Mouse (Mus musculus): ENCODE results near the gene Ndufaf2. TPM values are rescaled to one million over a fixed set of nuclear protein-coding genes. Genes with fewer than 3 reads are reported as not detected.

The Ndufaf2 gene
- total and polyA plus RNA-seq, 3 experiments: 37.1 to 117 (median 51.2) TPM

DNA sequence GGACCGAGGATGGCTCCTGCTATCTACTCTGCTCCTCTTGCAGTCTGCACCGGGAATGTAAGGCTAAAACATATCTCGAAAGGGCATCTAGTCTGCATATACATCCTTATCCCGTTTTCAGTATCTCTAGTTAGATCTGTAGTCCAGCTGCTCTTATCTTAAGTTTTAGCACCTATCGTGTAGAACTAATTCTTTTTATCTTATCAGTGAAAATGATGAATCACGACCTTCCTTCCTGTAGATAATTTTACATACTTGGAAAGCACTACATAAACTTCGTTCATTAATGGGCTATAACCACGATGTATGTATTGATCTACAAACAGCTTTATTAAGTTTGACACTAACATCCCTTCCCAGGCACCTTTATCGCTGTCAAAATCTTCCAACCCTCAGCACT is 118.5 kb downstream of the Ndufaf2 start:
- Histone ChIP-seq H3K27me3 (replicated peaks) (no peaks in the 10 kb centered on the region), H3K79me2 (replicated peaks; ENCODE audit: control insufficient read depth, extremely low read depth, insufficient read depth, poor library complexity, severe bottlenecking) (peaks cover 16% of the 10 kb centered on the region), H3K4me1 (ENCODE audit: control insufficient read depth in 1 of 2, insufficient read depth in 2 of 2) (peaks cover 0 to 25% of the 10 kb centered on the region in 2 experiments; a peak in 2 of 4 replicates), H3K27ac (ENCODE audit: insufficient read depth, low read depth) (no peak overlapping the region), H3K9me3 (replicated peaks; ENCODE audit: low read length) (no peaks in the 10 kb centered on the region), H3K4me3 (replicated peaks in 1 of 3; ENCODE audit: low read depth in 2 of 3, low read length in 2 of 3, poor library complexity in 1 of 3) (no peak overlapping the region), H3K4me2 (ENCODE audit: insufficient read depth, low read depth, poor library complexity, severe bottlenecking) (no peak overlapping the region), H3K9ac (ENCODE audit: insufficient read depth, low read depth) (no peak overlapping the region), H3K36me3 (replicated peaks in 1 of 2; ENCODE audit: control insufficient read depth in 1 of 2, insufficient read depth in 1 of 2, low read length in 1 of 2) (peaks cover 0 to 6% of the 10 kb centered on the region in 2 experiments)
- dilution Hi-C loops (cut with MboI; ENCODE audit: extremely low pct_ligation_motif_present, extremely low pct_unique_long_range_greater_than_20kb, low sequenced_read_pairs) (no loop called here), in situ Hi-C loops (cut with MboI; ENCODE audit: low pct_ligation_motif_present, low pct_unique_long_range_greater_than_20kb, low sequenced_read_pairs) (loop anchor here (5.0 to 10.0 kb wide), 2 partner anchors 148 to 575 kb away; no protein-coding TSS in a partner anchor)
- no peak for DNase-seq (ENCODE audit: extremely low read depth)
- no peak for TF ChIP-seq ELF1 (IDR thresholded peaks at IDR 0.05; ENCODE audit: low read depth, low read length)
- no peak for TF ChIP-seq MAX (IDR thresholded peaks at IDR 0.05; ENCODE audit: low read length)
- no peak for TF ChIP-seq USF2 (conservative IDR thresholded peaks at IDR 0.05; ENCODE audit: low read depth, low read length)
- TF ChIP-seq PAX5 (IDR thresholded peaks at IDR 0.05; ENCODE audit: low read length): no peak
- no peak for TF ChIP-seq BHLHE40 (IDR thresholded peaks at IDR 0.05; ENCODE audit: low read depth, low read length)
- no peak for TF ChIP-seq CHD2 (IDR thresholded peaks at IDR 0.05; ENCODE audit: low read length)
- TF ChIP-seq IRF4 (IDR thresholded peaks at IDR 0.05; ENCODE audit: low read depth, low read length): no peak
- TF ChIP-seq POLR2AphosphoS2 (IDR thresholded peaks at IDR 0.05; ENCODE audit: low read depth, low read length): no peak
- TF ChIP-seq HCFC1 (IDR thresholded peaks at IDR 0.05; ENCODE audit: low read depth, low read length): no peak
- no peak for TF ChIP-seq MAFK (IDR thresholded peaks at IDR 0.05; ENCODE audit: insufficient replicate concordance, low read length)
- no peak for TF ChIP-seq MAZ (IDR thresholded peaks at IDR 0.05; ENCODE audit: low read depth, low read length)
- TF ChIP-seq KAT2A (IDR thresholded peaks at IDR 0.05; ENCODE audit: insufficient replicate concordance, low read length): no peak
- no peak for TF ChIP-seq ZNF384 (IDR thresholded peaks at IDR 0.05; ENCODE audit: low read depth, low read length)
- TF ChIP-seq SIN3A (IDR thresholded peaks at IDR 0.05; ENCODE audit: low read length): no peak
- TF ChIP-seq ZMIZ1 (IDR thresholded peaks at IDR 0.05; ENCODE audit: low read depth, low read length): no peak
- no peak for TF ChIP-seq CHD1 (IDR thresholded peaks at IDR 0.05; ENCODE audit: low read depth, low read length)
- no peak for TF ChIP-seq GABPA (IDR thresholded peaks at IDR 0.05; ENCODE audit: insufficient replicate concordance, low read depth, low read length)
- no peak for TF ChIP-seq NELFE (IDR thresholded peaks at IDR 0.05; ENCODE audit: low read depth, low read length)
- no peak for TF ChIP-seq TBP (conservative IDR thresholded peaks at IDR 0.05; ENCODE audit: low read depth, low read length)
- no peak for TF ChIP-seq RAD21 (IDR thresholded peaks at IDR 0.05; ENCODE audit: low read depth, low read length)

DNA sequence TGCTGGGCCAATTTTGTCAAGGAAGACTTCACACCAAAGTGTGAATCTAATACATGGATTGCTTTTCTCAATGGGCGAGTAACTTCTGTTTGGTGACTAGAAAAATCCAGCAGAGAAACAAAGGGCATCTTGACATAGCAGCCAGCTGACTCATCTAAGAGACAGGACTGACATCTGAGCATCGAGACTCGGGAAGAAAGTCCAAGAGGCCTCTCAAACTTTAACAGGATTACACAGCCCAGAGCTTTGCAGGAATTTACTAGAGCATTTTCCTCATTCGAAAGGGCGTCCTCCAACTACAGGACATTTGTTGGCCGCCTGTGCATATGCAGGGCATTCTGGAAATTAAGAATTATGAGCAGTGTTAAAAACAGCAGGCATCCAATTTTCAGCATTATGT is 119.0 kb downstream of the Ndufaf2 start:
- H3K4me3 ChIP-seq (replicated peaks in 1 of 3; ENCODE audit: low read depth in 2 of 3, low read length in 2 of 3, poor library complexity in 1 of 3): no peak overlapping the region
- in situ Hi-C loops (cut with MboI; ENCODE audit: low pct_ligation_motif_present, low pct_unique_long_range_greater_than_20kb, low sequenced_read_pairs): loop anchor here (10.0 kb wide), 1 partner anchor 575 kb away; no protein-coding TSS in a partner anchor

More for the DNA sequence above, 119.0 kb downstream of the Ndufaf2 start:
- Histone ChIP-seq H3K27me3 (replicated peaks) (no peaks in the 10 kb centered on the region), H3K36me3 (replicated peaks in 1 of 2; ENCODE audit: control insufficient read depth in 1 of 2, insufficient read depth in 1 of 2, low read length in 1 of 2) (peaks cover 0 to 6% of the 10 kb centered on the region in 2 experiments), H3K9ac (ENCODE audit: insufficient read depth, low read depth) (no peak overlapping the region), H3K4me2 (ENCODE audit: insufficient read depth, low read depth, poor library complexity, severe bottlenecking) (no peak overlapping the region), H3K4me1 (ENCODE audit: control insufficient read depth in 1 of 2, insufficient read depth in 2 of 2) (peaks cover 0 to 25% of the 10 kb centered on the region in 2 experiments; a peak in 2 of 4 replicates), H3K9me3 (replicated peaks; ENCODE audit: low read length) (no peaks in the 10 kb centered on the region), H3K27ac (ENCODE audit: insufficient read depth, low read depth) (no peak overlapping the region), H3K79me2 (replicated peaks; ENCODE audit: control insufficient read depth, extremely low read depth, insufficient read depth, poor library complexity, severe bottlenecking) (peaks cover 13% of the 10 kb centered on the region)
- dilution Hi-C loops (cut with MboI; ENCODE audit: extremely low pct_ligation_motif_present, extremely low pct_unique_long_range_greater_than_20kb, low sequenced_read_pairs): no loop called here
- no peak for TF ChIP-seq ETS1 (conservative IDR thresholded peaks at IDR 0.05; ENCODE audit: low read depth, low read length)
- TF ChIP-seq CHD2 (IDR thresholded peaks at IDR 0.05; ENCODE audit: low read length): no peak
- no peak for TF ChIP-seq UBTF (IDR thresholded peaks at IDR 0.05; ENCODE audit: low read depth, low read length)
- TF ChIP-seq RCOR1 (conservative IDR thresholded peaks at IDR 0.05; ENCODE audit: low read depth, low read length): no peak
- no peak for TF ChIP-seq E2F4 (IDR thresholded peaks at IDR 0.05; ENCODE audit: insufficient replicate concordance, low read depth, low read length)
- no peak for TF ChIP-seq BHLHE40 (IDR thresholded peaks at IDR 0.05; ENCODE audit: low read depth, low read length)
- no peak for TF ChIP-seq ZNF384 (IDR thresholded peaks at IDR 0.05; ENCODE audit: low read depth, low read length)
- no peak for TF ChIP-seq MAZ (IDR thresholded peaks at IDR 0.05; ENCODE audit: low read depth, low read length)
- TF ChIP-seq ZKSCAN1 (IDR thresholded peaks at IDR 0.05; ENCODE audit: borderline replicate concordance, low read depth, low read length): no peak
- TF ChIP-seq SIN3A (IDR thresholded peaks at IDR 0.05; ENCODE audit: low read length): no peak
- TF ChIP-seq PAX5 (IDR thresholded peaks at IDR 0.05; ENCODE audit: low read length): no peak
- TF ChIP-seq USF1 (IDR thresholded peaks at IDR 0.05; ENCODE audit: low read depth, low read length): no peak
- TF ChIP-seq ELF1 (IDR thresholded peaks at IDR 0.05; ENCODE audit: low read depth, low read length): no peak
- no peak for TF ChIP-seq MAFK (IDR thresholded peaks at IDR 0.05; ENCODE audit: insufficient replicate concordance, low read length)
- TF ChIP-seq RAD21 (IDR thresholded peaks at IDR 0.05; ENCODE audit: low read depth, low read length): no peak
- no peak for DNase-seq (ENCODE audit: extremely low read depth)

Measured in CH12.LX (cell line).